Comparison of ENCODE assay signal across 28 mouse cellular contexts in genomic region chr2:121809126-121809525, GRCm38 (mm10). TPM values are rescaled to one million over a fixed set of nuclear protein-coding genes. Genes with fewer than 3 reads are reported as not detected.
"Had no signal": no experiment of that assay in that cellular context is flagged by ENCODE, and none has a peak within 500 bp of the region (broad histone marks: within the 10 kb centered on the region; RNA-seq: fewer than 3 reads in every experiment).

No protein-coding gene starts in this region.

- H3K4me2 ChIP-seq: embryonic facial prominence, embryonic 12.5 days; embryonic facial prominence, embryonic 13.5 days; embryonic facial prominence, embryonic 15.5 days; forebrain, embryonic 12.5 days; forebrain, embryonic 13.5 days; forebrain, embryonic 15.5 days had no signal

- H3K27me3 ChIP-seq: forebrain, embryonic 12.5 days; forebrain, embryonic 13.5 days; forebrain, embryonic 15.5 days had no signal

- ATAC-seq: forebrain, embryonic 13.5 days; forebrain, embryonic 14.5 days; forebrain, embryonic 15.5 days; forebrain, embryonic 16.5 days; forebrain, postnatal 0 days had no signal

- H3K9me3 ChIP-seq: embryonic facial prominence, embryonic 10.5 days; embryonic facial prominence, embryonic 12.5 days; embryonic facial prominence, embryonic 13.5 days; embryonic facial prominence, embryonic 15.5 days; forebrain, embryonic 10.5 days; forebrain, embryonic 12.5 days; forebrain, embryonic 13.5 days; forebrain, embryonic 15.5 days had no signal

- DNase-seq: cerebellum, adult 2 months; cerebellum, adult 8-10 months; cerebellum, adult 9-10 months; cerebellum, adult 9-11 months; cerebellum, postnatal 10 days; cerebellum, postnatal 14 days; cerebellum, postnatal 25 days; cerebellum, postnatal 36 days; embryo, embryonic 11 days; forebrain, postnatal 0 days; gastrocnemius, adult 2 months; gastrocnemius, postnatal 10 days; gastrocnemius, postnatal 14 days; gastrocnemius, postnatal 25 days; gastrocnemius, postnatal 36 days; heart, adult 18-20 months; heart, adult 2 months had no signal

- H3K27ac ChIP-seq: embryonic facial prominence, embryonic 10.5 days; embryonic facial prominence, embryonic 12.5 days; embryonic facial prominence, embryonic 13.5 days; embryonic facial prominence, embryonic 15.5 days; forebrain, embryonic 10.5 days; forebrain, embryonic 12.5 days; forebrain, embryonic 13.5 days; forebrain, embryonic 15.5 days; gastrocnemius, adult 2 months; heart, adult 2 months had no signal

- H3K36me3 ChIP-seq: embryonic facial prominence, embryonic 10.5 days; embryonic facial prominence, embryonic 12.5 days; embryonic facial prominence, embryonic 13.5 days; embryonic facial prominence, embryonic 15.5 days; forebrain, embryonic 10.5 days; forebrain, embryonic 12.5 days; forebrain, embryonic 15.5 days had no signal

- H3K9ac ChIP-seq: embryonic facial prominence, embryonic 12.5 days; embryonic facial prominence, embryonic 13.5 days; embryonic facial prominence, embryonic 15.5 days; forebrain, embryonic 12.5 days; forebrain, embryonic 13.5 days; forebrain, embryonic 15.5 days; forebrain, postnatal 0 days had no signal

- H3K4me3 ChIP-seq: embryonic facial prominence, embryonic 10.5 days; embryonic facial prominence, embryonic 12.5 days; embryonic facial prominence, embryonic 13.5 days; embryonic facial prominence, embryonic 15.5 days; erythroblast, embryonic 14.5 days; forebrain, embryonic 10.5 days; forebrain, embryonic 12.5 days; forebrain, embryonic 13.5 days; forebrain, embryonic 15.5 days; gastrocnemius, adult 2 months; heart, adult 2 months had no signal

RNA-seq across cellular contexts. Expression of gene Frmd5, which starts 2.2 kb away (rescaled TPM):
- polyA plus RNA-seq: erythroblast, embryonic 14.5 days had no signal

RNA-seq across cellular contexts. Expression of gene Casc4, which starts 57.6 kb away (rescaled TPM):
- polyA plus RNA-seq: erythroblast, embryonic 14.5 days had no signal
